Mouse (Mus musculus): ENCODE data around the gene Slco6c1. TPM values are rescaled to one million over a fixed set of nuclear protein-coding genes. Genes with fewer than 3 reads are reported as not detected.

The Slco6c1 gene
- not detected for total RNA-seq (2021)

DNA sequence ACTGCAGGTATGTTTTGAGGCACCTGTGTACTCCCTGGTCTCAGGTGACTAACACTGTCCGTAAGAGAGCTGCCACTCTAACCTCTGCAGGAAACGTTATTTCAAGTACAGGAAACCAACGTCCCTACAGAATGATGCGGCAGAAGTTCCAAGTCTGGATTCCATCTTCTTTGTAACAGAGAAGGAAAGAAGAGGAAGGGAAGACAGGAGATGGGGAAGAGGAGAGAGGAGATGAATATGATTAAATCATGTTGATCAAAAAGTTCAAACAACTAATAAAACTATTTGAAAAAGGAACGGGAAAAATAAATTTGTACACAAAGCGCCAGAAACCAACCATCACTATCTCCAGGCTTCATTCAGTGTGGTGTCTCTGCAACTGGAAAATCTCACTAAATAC lies at the start of gene Slco6c1:
Gene Slco6c1, minus strand, starts transcription at position 101 of the 400 bp plus-strand sequence.
- DNase-seq, result no peak

DNA sequence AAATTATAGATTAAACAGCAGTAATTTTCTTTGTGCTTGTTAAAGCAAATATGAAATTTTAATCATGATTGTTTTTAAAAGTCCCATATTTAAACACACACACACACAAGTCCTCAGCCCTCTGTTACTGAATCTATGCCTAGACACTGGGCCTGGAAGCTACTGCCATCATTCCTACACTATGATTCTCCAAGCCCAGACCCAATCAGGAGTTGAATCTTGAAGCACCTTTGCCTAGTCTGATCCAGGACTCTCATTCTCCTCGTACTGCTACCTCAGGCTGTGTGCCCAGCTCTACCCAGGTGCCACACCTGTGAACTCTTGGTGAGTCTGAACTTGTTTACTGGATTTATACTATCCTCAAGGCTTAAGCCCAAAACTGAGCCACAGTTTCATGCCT lies 89.1 kb downstream of the Slco6c1 start:
- no peak for DNase-seq

DNA sequence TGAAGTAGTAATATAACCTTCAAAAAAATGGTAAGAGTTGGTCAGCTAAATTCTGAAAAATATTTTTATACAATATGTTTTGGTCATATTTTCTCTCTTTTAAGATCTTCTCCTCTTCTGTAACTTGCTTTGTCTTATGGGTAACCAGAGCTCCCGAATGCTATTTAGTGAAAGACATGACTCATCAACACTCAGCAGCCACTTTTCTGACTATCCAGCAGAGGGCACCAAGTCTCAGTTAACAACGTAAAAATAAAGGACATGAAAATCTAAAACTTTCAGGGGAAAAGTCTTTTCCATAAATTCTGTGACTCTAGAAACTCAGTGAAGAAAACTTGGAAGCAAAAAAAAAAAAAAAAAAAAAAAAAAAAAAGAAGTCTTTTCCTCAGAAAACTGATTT lies 89.6 kb downstream of the Slco6c1 start:
- no peak for DNase-seq

DNA sequence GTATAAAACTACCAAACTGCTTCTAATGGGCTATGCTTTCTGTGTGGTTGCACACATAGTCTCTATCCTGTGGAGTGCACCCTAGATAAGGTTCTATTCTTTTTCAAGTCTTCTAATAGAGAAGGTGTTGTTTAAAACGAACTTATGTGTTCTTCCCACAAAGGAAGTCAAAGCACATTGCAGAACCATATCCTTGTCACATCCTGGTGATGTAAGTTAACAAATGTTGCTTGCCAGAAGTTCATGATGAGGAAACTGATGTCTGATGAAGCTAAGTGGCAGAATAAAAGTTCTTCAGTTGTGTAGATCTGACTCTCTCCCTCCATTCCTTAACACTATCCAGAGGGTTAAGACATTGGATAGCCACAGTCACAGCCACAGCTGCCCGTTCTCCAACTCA lies 90.1 kb downstream of the Slco6c1 start:
- no peak for DNase-seq

DNA sequence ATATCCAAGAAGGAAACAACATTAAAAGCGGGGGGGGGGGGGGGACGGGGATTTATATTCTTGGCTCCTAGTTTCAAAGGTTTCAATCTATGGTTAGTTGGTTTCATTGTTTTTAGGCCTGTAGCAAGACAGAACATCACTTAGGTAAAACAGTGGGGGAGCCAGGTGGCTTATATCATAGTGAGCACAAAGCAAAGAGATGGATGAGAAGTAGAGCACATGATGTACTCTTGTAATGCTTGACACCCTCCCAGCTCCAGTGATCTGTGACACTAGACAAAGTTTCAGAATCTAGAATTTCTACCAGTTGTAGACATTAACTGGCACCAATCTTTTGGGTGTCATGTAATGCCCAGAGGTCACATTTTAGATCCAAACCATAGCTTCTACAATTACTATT lies 106.7 kb downstream of the Slco6c1 start:
- no peak for DNase-seq

DNA sequence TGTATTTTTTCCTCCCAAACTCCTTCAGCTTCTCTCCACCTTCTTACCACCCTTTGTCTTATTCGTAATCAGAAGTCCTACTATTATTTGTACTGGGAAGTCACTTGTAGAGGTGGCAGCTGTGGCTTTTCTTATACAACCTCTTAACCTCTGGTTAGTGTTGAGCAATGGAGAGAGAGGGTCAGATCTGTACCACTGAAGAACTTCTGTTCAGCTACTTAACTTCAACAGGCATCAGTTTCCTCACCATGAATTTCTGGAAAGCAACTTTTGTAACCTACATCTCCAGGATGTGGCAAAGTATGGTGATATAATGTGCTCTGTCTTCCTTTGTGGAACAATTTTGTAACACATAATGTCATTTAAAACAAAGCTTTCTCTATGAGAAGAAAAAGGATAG lies 108.7 kb downstream of the Slco6c1 start:
- DNase-seq, result no peak

DNA sequence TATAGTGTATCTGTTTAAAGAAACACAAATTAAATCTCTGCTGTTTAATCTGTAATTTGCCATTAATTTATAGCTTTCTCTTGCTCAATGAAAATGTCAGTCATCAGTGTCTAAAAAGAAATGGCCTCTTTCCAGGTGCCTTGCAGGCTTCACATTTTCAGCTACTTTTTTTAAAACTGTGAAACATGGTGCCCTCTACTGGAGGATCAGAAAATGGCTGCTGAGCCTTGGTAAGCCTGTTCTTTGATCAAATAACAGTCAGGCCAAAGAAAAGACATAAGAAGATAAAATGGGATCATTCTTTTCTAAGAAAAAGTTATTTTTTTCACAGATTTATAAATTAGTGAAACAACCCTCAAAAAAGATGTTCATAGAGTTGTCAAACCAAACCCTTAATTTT lies 109.1 kb downstream of the Slco6c1 start:
- DNase-seq, result peak; percentile 21 to 53

All from layer of hippocampus, postnatal 36 days (tissue).